Mouse (Mus musculus): ENCODE results near the gene Fads1. TPM values are rescaled to one million over a fixed set of nuclear protein-coding genes. Genes with fewer than 3 reads are reported as not detected.

The Fads1 gene
- polyA plus RNA-seq, 1 experiment from 2014 or later, result 106 TPM

- ATAC-seq (ENCODE audit: borderline replicate concordance, extremely low read depth, low FRiP score, low TSS enrichment), result no peak
- Histone ChIP-seq H3K27ac (peak overlapping the region; percentile 29; the same call in 1 of the 2 replicates), H3K4me3 (no peak overlapping the region), H3K4me1 (peaks cover 12% of the 10 kb centered on the region), H3K9me3 (no peaks in the 10 kb centered on the region), H3K27me3 (no peaks in the 10 kb centered on the region), H3K4me2 (no peak overlapping the region), H3K36me3 (0 out of 2 replicates have a peak, but pooled peaks cover under 1% of the 10 kb centered on the region), H3K9ac (no peak overlapping the region)
- WGBS, result 38% methylated on average over 3 of the region's 3 CpGs
Measured at GRCm38 (mm10) chr19:10219108-10219507, 36.4 kb downstream of the Fads1 start.

DNA sequence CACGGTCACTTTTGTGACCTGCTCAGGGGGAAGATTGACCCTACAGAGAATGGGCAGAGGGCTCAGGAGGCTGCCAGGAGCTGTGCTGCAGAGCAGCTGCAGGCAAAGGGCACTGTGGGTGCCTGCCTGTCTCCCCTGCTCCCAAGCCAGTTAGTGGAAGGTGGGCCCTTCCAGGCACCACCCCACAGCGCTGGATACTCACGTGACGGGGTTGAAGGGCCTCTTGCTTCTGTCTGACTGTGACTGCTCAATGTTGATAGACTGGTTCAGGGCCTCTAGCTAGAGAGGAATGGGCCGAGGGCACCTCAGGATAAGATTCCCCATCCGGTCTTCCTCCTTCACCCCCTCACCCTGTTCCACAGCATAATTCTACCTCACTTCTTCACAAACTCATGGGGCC, 36.9 kb downstream of the Fads1 start:
- H3K4me1 ChIP-seq, result peaks cover 13% of the 10 kb centered on the region
- peak; percentile 41; the same call in 1 of the 2 replicates for ATAC-seq (ENCODE audit: borderline replicate concordance, extremely low read depth, low FRiP score, low TSS enrichment)
- no peak overlapping the region for H3K4me3 ChIP-seq
- no peaks in the 10 kb centered on the region for H3K36me3 ChIP-seq
- 36% methylated on average over 6 of the region's 6 CpGs for WGBS
- H3K4me2 ChIP-seq, result no peak overlapping the region
- H3K27me3 ChIP-seq, result no peaks in the 10 kb centered on the region
- peak overlapping the region; percentile 29; the same call in 1 of the 2 replicates for H3K27ac ChIP-seq
- no peaks in the 10 kb centered on the region for H3K9me3 ChIP-seq
- no peak overlapping the region for H3K9ac ChIP-seq

GRCm38 (mm10) chr19:10221585-10221984, 38.9 kb downstream of the Fads1 start:
- no peaks in the 10 kb centered on the region for H3K27me3 ChIP-seq
- H3K4me1 ChIP-seq, result peaks cover 31% of the 10 kb centered on the region
- no peak overlapping the region for H3K9ac ChIP-seq
- 30% methylated on average over 4 of the region's 4 CpGs for WGBS
- no peak overlapping the region for H3K4me3 ChIP-seq
- no peak for ATAC-seq (ENCODE audit: borderline replicate concordance, extremely low read depth, low FRiP score, low TSS enrichment)
- H3K9me3 ChIP-seq, result no peaks in the 10 kb centered on the region
- H3K36me3 ChIP-seq, result no peaks in the 10 kb centered on the region
- no peak overlapping the region for H3K27ac ChIP-seq
- no peak overlapping the region for H3K4me2 ChIP-seq

- H3K4me1 ChIP-seq, result peaks cover 31% of the 10 kb centered on the region
- H3K4me2 ChIP-seq, result no peak overlapping the region
- no peak overlapping the region for H3K9ac ChIP-seq
- no peaks in the 10 kb centered on the region for H3K9me3 ChIP-seq
- ATAC-seq (ENCODE audit: borderline replicate concordance, extremely low read depth, low FRiP score, low TSS enrichment), result no peak
- WGBS, result 17% methylated on average over 7 of the region's 8 CpGs
- H3K36me3 ChIP-seq, result no peaks in the 10 kb centered on the region
- no peak overlapping the region for H3K4me3 ChIP-seq
- H3K27ac ChIP-seq, result no peak overlapping the region
- H3K27me3 ChIP-seq, result no peaks in the 10 kb centered on the region
Measured at GRCm38 (mm10) chr19:10222656-10223055, 40.0 kb downstream of the Fads1 start.

GRCm38 (mm10) chr19:10223561-10223960, 40.9 kb downstream of the Fads1 start:
- Histone ChIP-seq H3K4me2 (no peak overlapping the region), H3K36me3 (no peaks in the 10 kb centered on the region), H3K4me1 (peaks cover 31% of the 10 kb centered on the region), H3K9me3 (no peaks in the 10 kb centered on the region), H3K27ac (no peak overlapping the region), H3K4me3 (no peak overlapping the region), H3K9ac (no peak overlapping the region), H3K27me3 (no peaks in the 10 kb centered on the region)
- no peak for ATAC-seq (ENCODE audit: borderline replicate concordance, extremely low read depth, low FRiP score, low TSS enrichment)
- WGBS, result 73% methylated on average over 4 of the region's 4 CpGs

GRCm38 (mm10) chr19:10224637-10225453, 42.2 kb downstream of the Fads1 start:
- Histone ChIP-seq H3K27me3 (no peaks in the 10 kb centered on the region), H3K9me3 (no peaks in the 10 kb centered on the region), H3K4me3 (peak overlapping the region; percentile 13), H3K4me2 (peak overlapping the region; percentile 53), H3K36me3 (no peaks in the 10 kb centered on the region), H3K9ac (peak overlapping the region; percentile 26; the same call in 1 of the 2 replicates), H3K4me1 (peaks cover 26% of the 10 kb centered on the region), H3K27ac (peak overlapping the region; percentile 66)
- 12% methylated on average over 26 of the region's 26 CpGs for WGBS
- ATAC-seq (ENCODE audit: borderline replicate concordance, extremely low read depth, low FRiP score, low TSS enrichment), result peak; percentile 20; the same call in 1 of the 2 replicates

- Histone ChIP-seq H3K4me3 (no peak overlapping the region), H3K9ac (no peak overlapping the region), H3K27ac (peak overlapping the region; percentile 66), H3K9me3 (no peaks in the 10 kb centered on the region), H3K4me1 (peaks cover 32% of the 10 kb centered on the region), H3K27me3 (no peaks in the 10 kb centered on the region), H3K36me3 (no peaks in the 10 kb centered on the region), H3K4me2 (peak overlapping the region; percentile 53; the same call in 1 of the 2 replicates)
- ATAC-seq (ENCODE audit: borderline replicate concordance, extremely low read depth, low FRiP score, low TSS enrichment), result no peak
- 36% methylated on average over 4 of the region's 4 CpGs for WGBS
Measured at GRCm38 (mm10) chr19:10225767-10226166, 43.1 kb downstream of the Fads1 start.

GRCm38 (mm10) chr19:10231016-10231415, 48.3 kb downstream of the Fads1 start:
- Histone ChIP-seq H3K9me3 (no peaks in the 10 kb centered on the region), H3K27me3 (no peaks in the 10 kb centered on the region), H3K36me3 (no peaks in the 10 kb centered on the region), H3K4me3 (no peak overlapping the region), H3K4me2 (no peak overlapping the region), H3K27ac (no peak overlapping the region), H3K4me1 (peaks cover 17% of the 10 kb centered on the region), H3K9ac (no peak overlapping the region)
- ATAC-seq (ENCODE audit: borderline replicate concordance, extremely low read depth, low FRiP score, low TSS enrichment), result peak; percentile 13; the same call in 1 of the 2 replicates
- 20% methylated on average over 6 of the region's 7 CpGs for WGBS

DNA sequence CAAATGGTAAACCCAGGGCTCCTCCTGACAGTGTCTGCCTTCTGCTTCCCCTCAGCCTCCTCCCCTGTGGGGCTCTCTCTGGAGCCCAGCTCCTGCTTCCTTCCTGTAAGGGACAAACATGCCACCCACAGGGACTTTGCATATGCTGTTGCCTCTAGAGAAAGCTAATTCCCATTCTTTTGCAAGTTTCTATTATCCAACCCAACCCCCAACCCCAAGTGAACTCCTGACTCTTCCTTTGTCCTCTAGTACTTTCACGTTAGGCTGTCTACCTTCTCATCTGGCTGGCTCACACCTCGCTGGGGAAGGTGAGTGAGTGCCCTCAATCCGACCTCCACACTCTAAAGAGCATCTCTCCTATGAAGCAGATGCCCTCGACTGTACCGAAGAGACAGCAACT, 49.2 kb downstream of the Fads1 start:
- no peak for ATAC-seq (ENCODE audit: borderline replicate concordance, extremely low read depth, low FRiP score, low TSS enrichment)
- 33% methylated on average over 5 of the region's 5 CpGs for WGBS
- Histone ChIP-seq H3K4me1 (peaks cover 13% of the 10 kb centered on the region; the same call in 1 of the 2 replicates), H3K4me3 (no peak overlapping the region), H3K36me3 (no peaks in the 10 kb centered on the region), H3K9ac (no peak overlapping the region), H3K27ac (no peak overlapping the region), H3K9me3 (no peaks in the 10 kb centered on the region), H3K27me3 (no peaks in the 10 kb centered on the region), H3K4me2 (no peak overlapping the region)

DNA sequence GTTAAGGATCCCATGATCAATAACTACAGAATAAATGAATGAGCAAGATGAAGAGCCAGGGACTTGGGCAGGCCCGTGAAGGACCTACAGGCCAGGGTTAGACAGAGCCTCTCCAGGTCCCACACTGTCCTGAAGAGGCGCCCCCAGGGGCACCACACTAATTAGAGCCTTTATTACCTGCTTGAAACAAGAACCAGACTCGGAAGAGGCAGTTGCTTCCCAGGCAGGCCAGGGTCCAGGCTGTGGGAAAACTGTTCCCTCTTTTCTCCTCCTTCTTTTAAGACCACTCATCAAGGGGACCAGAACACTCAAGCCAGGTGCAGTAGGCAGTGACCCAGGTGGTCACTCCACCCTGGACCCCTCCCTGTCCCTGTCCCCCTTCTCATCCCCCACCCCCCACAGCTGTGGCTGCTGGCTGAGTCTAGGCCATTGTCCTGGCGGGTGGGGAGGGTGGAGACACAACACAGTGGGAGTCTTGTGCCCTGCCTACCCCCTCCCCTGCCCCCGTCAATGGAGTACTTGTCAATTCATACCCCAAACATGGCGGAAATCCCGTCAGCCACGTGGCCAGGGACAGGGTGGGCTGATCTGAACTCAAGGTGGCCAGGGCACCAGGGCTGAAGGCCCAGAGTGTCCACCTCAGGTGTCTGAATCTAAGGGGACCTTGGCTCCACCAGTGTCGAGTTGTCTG, 49.8 kb downstream of the Fads1 start:
- Histone ChIP-seq H3K4me3 (no peak overlapping the region), H3K9ac (no peak overlapping the region), H3K9me3 (no peaks in the 10 kb centered on the region), H3K4me1 (peaks cover 13% of the 10 kb centered on the region; the same call in 1 of the 2 replicates), H3K27me3 (no peaks in the 10 kb centered on the region), H3K4me2 (no peak overlapping the region), H3K36me3 (no peaks in the 10 kb centered on the region), H3K27ac (no peak overlapping the region)
- no peak for ATAC-seq (ENCODE audit: borderline replicate concordance, extremely low read depth, low FRiP score, low TSS enrichment)
- WGBS, result 48% methylated on average over 9 of the region's 9 CpGs

GRCm38 (mm10) chr19:10235784-10236565, 53.3 kb downstream of the Fads1 start:
- Histone ChIP-seq H3K4me3 (no peak overlapping the region), H3K4me2 (no peak overlapping the region), H3K36me3 (no peaks in the 10 kb centered on the region), H3K27me3 (no peaks in the 10 kb centered on the region), H3K27ac (no peak overlapping the region), H3K4me1 (peaks cover 36% of the 10 kb centered on the region), H3K9me3 (no peaks in the 10 kb centered on the region), H3K9ac (no peak overlapping the region)
- 67% methylated on average over 9 of the region's 9 CpGs for WGBS
- no peak for ATAC-seq (ENCODE audit: borderline replicate concordance, extremely low read depth, low FRiP score, low TSS enrichment)
